Mouse (Mus musculus): ENCODE results near the gene Ccdc74a. TPM values are rescaled to one million over a fixed set of nuclear protein-coding genes. Genes with fewer than 3 reads are reported as not detected.

The Ccdc74a gene
- polyA plus RNA-seq, 1 experiment from 2014 or later = 5.6 TPM

- H3K36me3 ChIP-seq (ENCODE audit: control insufficient read depth, insufficient read depth, low read length) = peaks cover 47% of the 10 kb centered on the region
- no peak overlapping the region for H3K9ac ChIP-seq (replicated peaks; ENCODE audit: low read depth, low read length)
- no peaks in the 10 kb centered on the region for H3K9me3 ChIP-seq (ENCODE audit: control insufficient read depth, low read depth, low read length)
These were observed 23.6 kb downstream of the Ccdc74a start for GRCm38 (mm10) chr16:17669886-17670285.

GRCm38 (mm10) chr16:17694860-17695259, 48.6 kb downstream of the Ccdc74a start:
- Histone ChIP-seq H3K36me3 (ENCODE audit: control insufficient read depth, insufficient read depth, low read length) (peaks cover 14% of the 10 kb centered on the region), H3K27ac (ENCODE audit: low read length) (no peak overlapping the region), H3K9me3 (ENCODE audit: control insufficient read depth, low read depth, low read length) (no peaks in the 10 kb centered on the region), H3K4me1 (ENCODE audit: control insufficient read depth, insufficient read depth, low read length) (no peaks in the 10 kb centered on the region), H3K4me3 (ENCODE audit: low read depth, low read length) (no peak overlapping the region), H3K4me2 (replicated peaks; ENCODE audit: low read depth, low read length) (no peak overlapping the region), H3K27me3 (ENCODE audit: control insufficient read depth, insufficient read depth, low read length) (no peaks in the 10 kb centered on the region), H3K9ac (replicated peaks; ENCODE audit: low read depth, low read length) (no peak overlapping the region)
- no peak for ATAC-seq (ENCODE audit: insufficient number of reproducible peaks, insufficient read depth, low FRiP score, low read depth)
- 91% methylated on average over 3 of the region's 3 CpGs for WGBS

More at GRCm38 (mm10) chr16:17669886-17670285, 23.6 kb downstream of the Ccdc74a start:
- Histone ChIP-seq H3K27me3 (ENCODE audit: control insufficient read depth, insufficient read depth, low read length) (no peaks in the 10 kb centered on the region), H3K27ac (ENCODE audit: low read length) (no peak overlapping the region), H3K4me1 (ENCODE audit: control insufficient read depth, insufficient read depth, low read length) (no peaks in the 10 kb centered on the region), H3K4me3 (ENCODE audit: low read depth, low read length) (no peak overlapping the region), H3K4me2 (replicated peaks; ENCODE audit: low read depth, low read length) (no peak overlapping the region)
- no peak for ATAC-seq (ENCODE audit: insufficient number of reproducible peaks, insufficient read depth, low FRiP score, low read depth)

Other genes starting within 250 kb of the Ccdc74a start
- gene Snap29, start 240.5 kb upstream of the Ccdc74a start, polyA plus RNA-seq (2014; fragmentation: Nextera tagmentation; extraction: Ambion mirVana) = 7.4 and 7.6 TPM in 2 replicates
- gene Pi4ka, start 240.2 kb upstream of the Ccdc74a start, polyA plus RNA-seq (2014; fragmentation: Nextera tagmentation; extraction: Ambion mirVana) = 39.0 and 42.8 TPM in 2 replicates
- 56.5 and 62.3 TPM in 2 replicates for gene Crkl, start 194.5 kb upstream of the Ccdc74a start, polyA plus RNA-seq (2014; fragmentation: Nextera tagmentation; extraction: Ambion mirVana)
- gene Aifm3, start 156.9 kb upstream of the Ccdc74a start, polyA plus RNA-seq (2014; fragmentation: Nextera tagmentation; extraction: Ambion mirVana) = 1.7 TPM in 2 replicates
- gene Lztr1, start 137.8 kb upstream of the Ccdc74a start, polyA plus RNA-seq (2014; fragmentation: Nextera tagmentation; extraction: Ambion mirVana) = 78.6 and 89.5 TPM in 2 replicates
- 55.1 and 60.5 TPM in 2 replicates for gene Thap7, start 115.3 kb upstream of the Ccdc74a start, polyA plus RNA-seq (2014; fragmentation: Nextera tagmentation; extraction: Ambion mirVana)
- gene Lrrc74b, start 85.2 kb upstream of the Ccdc74a start, polyA plus RNA-seq (2014; fragmentation: Nextera tagmentation; extraction: Ambion mirVana) = 0.27 and 0.35 TPM in 2 replicates
- 0.90 and 0.93 TPM in 2 replicates for gene P2rx6, start 84.6 kb upstream of the Ccdc74a start, polyA plus RNA-seq (2014; fragmentation: Nextera tagmentation; extraction: Ambion mirVana)
- 13.0 and 15.2 TPM in 2 replicates for gene Slc7a4, start 63.3 kb upstream of the Ccdc74a start, polyA plus RNA-seq (2014; fragmentation: Nextera tagmentation; extraction: Ambion mirVana)
- gene Smpd4, start 27.1 kb upstream of the Ccdc74a start, polyA plus RNA-seq (2014; fragmentation: Nextera tagmentation; extraction: Ambion mirVana) = 38.7 and 42.6 TPM in 2 replicates
- gene Med15, start 86.4 kb downstream of the Ccdc74a start, polyA plus RNA-seq (2014; fragmentation: Nextera tagmentation; extraction: Ambion mirVana) = 45.8 and 47.5 TPM in 2 replicates
- 69.8 and 76.6 TPM in 2 replicates for gene Klhl22, start 113.1 kb downstream of the Ccdc74a start, polyA plus RNA-seq (2014; fragmentation: Nextera tagmentation; extraction: Ambion mirVana)
- gene Scarf2, start 150.8 kb downstream of the Ccdc74a start, polyA plus RNA-seq (2014; fragmentation: Nextera tagmentation; extraction: Ambion mirVana) = 17.8 and 23.3 TPM in 2 replicates
- not detected in 2 replicates for gene B830017H08Rik, start 186.7 kb downstream of the Ccdc74a start, polyA plus RNA-seq (2014; fragmentation: Nextera tagmentation; extraction: Ambion mirVana)
- 2.4 and 3.4 TPM in 2 replicates for gene Car15, start 191.9 kb downstream of the Ccdc74a start, polyA plus RNA-seq (2014; fragmentation: Nextera tagmentation; extraction: Ambion mirVana)
- gene Gm20518, start 245.2 kb downstream of the Ccdc74a start, polyA plus RNA-seq (2014; fragmentation: Nextera tagmentation; extraction: Ambion mirVana) = 0.13 and 0.41 TPM in 2 replicates
- gene Tssk1, start 247.8 kb downstream of the Ccdc74a start, polyA plus RNA-seq (2014; fragmentation: Nextera tagmentation; extraction: Ambion mirVana) = 0.08 and 0.09 TPM in 2 replicates

Measured in stomach, embryonic 14.5 days (tissue).